Mouse (Mus musculus): ENCODE measurements around the gene Ddx39. TPM values are rescaled to one million over a fixed set of nuclear protein-coding genes. Genes with fewer than 3 reads are reported as not detected.

Ddx39 gene
- polyA plus RNA-seq, 1 experiment from 2014 or later = 110 TPM

- no peak for ATAC-seq (replicated peaks; ENCODE audit: low FRiP score, low read depth)
- H3K36me3 ChIP-seq (ENCODE audit: insufficient read depth, low read length) = no peaks in the 10 kb centered on the region
- H3K4me3 ChIP-seq (replicated peaks; ENCODE audit: low read depth, low read length) = no peak overlapping the region
- H3K4me2 ChIP-seq (ENCODE audit: low read length) = no peak overlapping the region
- H3K9ac ChIP-seq (ENCODE audit: low read depth, low read length) = no peak overlapping the region
- no peak overlapping the region for H3K27ac ChIP-seq
- H3K4me1 ChIP-seq (replicated peaks; ENCODE audit: insufficient read depth, low read length) = no peaks in the 10 kb centered on the region
- no peaks in the 10 kb centered on the region for H3K27me3 ChIP-seq (ENCODE audit: insufficient read depth, low read length)
- DNase-seq (ENCODE audit: low spot score) = no peak
- H3K9me3 ChIP-seq (replicated peaks; ENCODE audit: low read length) = no peaks in the 10 kb centered on the region
- 94% methylated on average over 3 of the region's 3 CpGs for WGBS
- TF ChIP-seq CTCF (IDR thresholded peaks at IDR 0.05; ENCODE audit: low read depth) = peak; percentile 53
These were observed 41.3 kb downstream of the Ddx39 start for GRCm38 (mm10) chr8:83756273-83756672.

GRCm38 (mm10) chr8:83757084-83757607 lies 42.2 kb downstream of the Ddx39 start:
- Histone ChIP-seq H3K27me3 (ENCODE audit: insufficient read depth, low read length) (no peaks in the 10 kb centered on the region), H3K9ac (ENCODE audit: low read depth, low read length) (no peak overlapping the region), H3K4me3 (replicated peaks; ENCODE audit: low read depth, low read length) (no peak overlapping the region), H3K4me2 (ENCODE audit: low read length) (no peak overlapping the region), H3K4me1 (replicated peaks; ENCODE audit: insufficient read depth, low read length) (no peaks in the 10 kb centered on the region), H3K27ac (no peak overlapping the region), H3K9me3 (replicated peaks; ENCODE audit: low read length) (no peaks in the 10 kb centered on the region), H3K36me3 (ENCODE audit: insufficient read depth, low read length) (no peaks in the 10 kb centered on the region)
- DNase-seq (ENCODE audit: low spot score) (no peak), ATAC-seq (replicated peaks; ENCODE audit: low FRiP score, low read depth) (no peak)
- no peak for TF ChIP-seq CTCF (IDR thresholded peaks at IDR 0.05; ENCODE audit: low read depth)
- WGBS = 77% methylated on average over 6 of the region's 6 CpGs

- Histone ChIP-seq H3K36me3 (ENCODE audit: insufficient read depth, low read length) (no peaks in the 10 kb centered on the region), H3K4me2 (ENCODE audit: low read length) (no peak overlapping the region), H3K27me3 (ENCODE audit: insufficient read depth, low read length) (no peaks in the 10 kb centered on the region), H3K4me1 (replicated peaks; ENCODE audit: insufficient read depth, low read length) (no peaks in the 10 kb centered on the region), H3K27ac (no peak overlapping the region), H3K9ac (ENCODE audit: low read depth, low read length) (no peak overlapping the region), H3K9me3 (replicated peaks; ENCODE audit: low read length) (no peaks in the 10 kb centered on the region), H3K4me3 (replicated peaks; ENCODE audit: low read depth, low read length) (no peak overlapping the region)
- ATAC-seq (replicated peaks; ENCODE audit: low FRiP score, low read depth) = no peak
- no peak for TF ChIP-seq CTCF (IDR thresholded peaks at IDR 0.05; ENCODE audit: low read depth)
- no peak for DNase-seq (ENCODE audit: low spot score)
- WGBS = 56% methylated on average over 5 of the region's 5 CpGs
These were observed 43.3 kb downstream of the Ddx39 start for GRCm38 (mm10) chr8:83758298-83758697.

GRCm38 (mm10) chr8:83759231-83759759 lies 44.3 kb downstream of the Ddx39 start:
- Histone ChIP-seq H3K4me1 (replicated peaks; ENCODE audit: insufficient read depth, low read length) (no peaks in the 10 kb centered on the region), H3K4me3 (replicated peaks; ENCODE audit: low read depth, low read length) (no peak overlapping the region), H3K36me3 (ENCODE audit: insufficient read depth, low read length) (no peaks in the 10 kb centered on the region), H3K9ac (ENCODE audit: low read depth, low read length) (no peak overlapping the region), H3K27ac (no peak overlapping the region), H3K4me2 (ENCODE audit: low read length) (no peak overlapping the region), H3K27me3 (ENCODE audit: insufficient read depth, low read length) (no peaks in the 10 kb centered on the region), H3K9me3 (replicated peaks; ENCODE audit: low read length) (no peaks in the 10 kb centered on the region)
- ATAC-seq (replicated peaks; ENCODE audit: low FRiP score, low read depth) (no peak), DNase-seq (ENCODE audit: low spot score) (no peak)
- TF ChIP-seq CTCF (IDR thresholded peaks at IDR 0.05; ENCODE audit: low read depth) = no peak
- WGBS = 47% methylated on average over 2 of the region's 2 CpGs

GRCm38 (mm10) chr8:83764116-83764515 lies 49.1 kb downstream of the Ddx39 start:
- WGBS = 93% methylated on average over 8 of the region's 8 CpGs
- H3K9me3 ChIP-seq (replicated peaks; ENCODE audit: low read length) = no peaks in the 10 kb centered on the region
- no peak overlapping the region for H3K9ac ChIP-seq (ENCODE audit: low read depth, low read length)
- no peak for ATAC-seq (replicated peaks; ENCODE audit: low FRiP score, low read depth)
- no peak overlapping the region for H3K27ac ChIP-seq
- no peak overlapping the region for H3K4me2 ChIP-seq (ENCODE audit: low read length)
- H3K27me3 ChIP-seq (ENCODE audit: insufficient read depth, low read length) = no peaks in the 10 kb centered on the region
- no peaks in the 10 kb centered on the region for H3K4me1 ChIP-seq (replicated peaks; ENCODE audit: insufficient read depth, low read length)
- no peak for DNase-seq (ENCODE audit: low spot score)
- no peaks in the 10 kb centered on the region for H3K36me3 ChIP-seq (ENCODE audit: insufficient read depth, low read length)
- H3K4me3 ChIP-seq (replicated peaks; ENCODE audit: low read depth, low read length) = no peak overlapping the region
- no peak for TF ChIP-seq CTCF (IDR thresholded peaks at IDR 0.05; ENCODE audit: low read depth)

- Histone ChIP-seq H3K4me2 (ENCODE audit: low read length) (no peak overlapping the region), H3K9me3 (replicated peaks; ENCODE audit: low read length) (no peaks in the 10 kb centered on the region), H3K36me3 (ENCODE audit: insufficient read depth, low read length) (no peaks in the 10 kb centered on the region), H3K27ac (no peak overlapping the region), H3K4me3 (replicated peaks; ENCODE audit: low read depth, low read length) (no peak overlapping the region), H3K4me1 (replicated peaks; ENCODE audit: insufficient read depth, low read length) (no peaks in the 10 kb centered on the region), H3K27me3 (ENCODE audit: insufficient read depth, low read length) (no peaks in the 10 kb centered on the region), H3K9ac (ENCODE audit: low read depth, low read length) (no peak overlapping the region)
- 84% methylated on average over 2 of the region's 2 CpGs for WGBS
- DNase-seq (ENCODE audit: low spot score) = no peak
- no peak for TF ChIP-seq CTCF (IDR thresholded peaks at IDR 0.05; ENCODE audit: low read depth)
- no peak for ATAC-seq (replicated peaks; ENCODE audit: low FRiP score, low read depth)
These were observed 49.7 kb downstream of the Ddx39 start for GRCm38 (mm10) chr8:83764717-83765116.

- H3K27me3 ChIP-seq (ENCODE audit: insufficient read depth, low read length) = no peaks in the 10 kb centered on the region
- ATAC-seq (replicated peaks; ENCODE audit: low FRiP score, low read depth) = no peak
These were observed 50.7 kb downstream of the Ddx39 start for GRCm38 (mm10) chr8:83765663-83766062.

More at GRCm38 (mm10) chr8:83765663-83766062, 50.7 kb downstream of the Ddx39 start:
- Histone ChIP-seq H3K27ac (no peak overlapping the region), H3K9me3 (replicated peaks; ENCODE audit: low read length) (no peaks in the 10 kb centered on the region), H3K9ac (ENCODE audit: low read depth, low read length) (no peak overlapping the region), H3K4me1 (replicated peaks; ENCODE audit: insufficient read depth, low read length) (no peaks in the 10 kb centered on the region), H3K4me3 (replicated peaks; ENCODE audit: low read depth, low read length) (no peak overlapping the region), H3K36me3 (ENCODE audit: insufficient read depth, low read length) (no peaks in the 10 kb centered on the region), H3K4me2 (ENCODE audit: low read length) (no peak overlapping the region)
- TF ChIP-seq CTCF (IDR thresholded peaks at IDR 0.05; ENCODE audit: low read depth) = no peak
- DNase-seq (ENCODE audit: low spot score) = no peak

All from kidney, postnatal 0 days (tissue).